Comparison of ENCODE assay signal across 23 mouse cellular contexts in genomic region chr1:182362703-182363102, GRCm38 (mm10). TPM values are rescaled to one million over a fixed set of nuclear protein-coding genes. Genes with fewer than 3 reads are reported as not detected.
DNase-seq lines count a peak whose midpoint lies in the region; ATAC-seq lines count a peak whose summit lies in the region.
"Had no signal": no experiment of that assay in that cellular context is flagged by ENCODE, and none has a peak within 500 bp of the region (broad histone marks: within the 10 kb centered on the region; RNA-seq: fewer than 3 reads in every experiment).

No protein-coding gene starts in this region.

- no peak overlapping the region for H3K4me3 ChIP-seq in liver, embryonic 11.5 days (ENCODE audit: low read depth, low read length)
- H3K4me3 ChIP-seq in liver, embryonic 13.5 days (replicated peaks) = no peak overlapping the region
- H3K4me3 ChIP-seq: forebrain, embryonic 15.5 days; gastrocnemius, adult 2 months; heart, embryonic 15.5 days; kidney, embryonic 15.5 days; megakaryocyte, embryonic 14.5 days; neural tube, embryonic 12.5 days; stomach, embryonic 15.5 days had no signal

- no peak overlapping the region for H3K27ac ChIP-seq in liver, embryonic 11.5 days (ENCODE audit: low read depth, low read length)
- H3K27ac ChIP-seq in liver, embryonic 13.5 days = no peak overlapping the region
- H3K27ac ChIP-seq: forebrain, embryonic 15.5 days; gastrocnemius, adult 2 months; heart, embryonic 15.5 days; neural tube, embryonic 12.5 days; stomach, embryonic 15.5 days had no signal

- H3K36me3 ChIP-seq in liver, embryonic 11.5 days (ENCODE audit: control insufficient read depth, insufficient read depth, low read length) = no peaks in the 10 kb centered on the region
- H3K36me3 ChIP-seq in liver, embryonic 13.5 days = no peaks in the 10 kb centered on the region
- H3K36me3 ChIP-seq: forebrain, embryonic 15.5 days; G1E; heart, embryonic 15.5 days; kidney, embryonic 15.5 days; neural tube, embryonic 12.5 days; stomach, embryonic 15.5 days had no signal

- H3K4me1 ChIP-seq in liver, embryonic 11.5 days (replicated peaks; ENCODE audit: control insufficient read depth, insufficient read depth, low read length) = no peaks in the 10 kb centered on the region
- peaks cover 5% of the 10 kb centered on the region; the same call in 1 of the 2 replicates for H3K4me1 ChIP-seq in liver, embryonic 13.5 days (replicated peaks)
- H3K4me1 ChIP-seq: forebrain, embryonic 15.5 days; heart, embryonic 15.5 days; neural tube, embryonic 12.5 days; stomach, embryonic 15.5 days had no signal

- H3K9ac ChIP-seq in liver, embryonic 11.5 days (ENCODE audit: low read depth, low read length) = no peak overlapping the region
- no peak overlapping the region for H3K9ac ChIP-seq in liver, embryonic 13.5 days
- H3K9ac ChIP-seq: forebrain, embryonic 15.5 days; heart, embryonic 15.5 days; kidney, embryonic 15.5 days; neural tube, embryonic 12.5 days; stomach, embryonic 15.5 days had no signal

- peak; percentile 39 for DNase-seq in liver
- DNase-seq in liver, embryonic 11.5 days (ENCODE audit: low spot score) = no peak
- DNase-seq in c-Kit-positive CD71-positive TER-119-positive erythroid progenitor cells, embryonic 14.5 days (ENCODE audit: low spot score) = peak; percentile 43
- DNase-seq in liver, embryonic 13.5 days = peak; percentile 15
- DNase-seq in natural killer cell, adult 2 months (ENCODE audit: low spot score in 2 of 2) = peak; percentile 45 to 58
- DNase-seq in kidney, postnatal 10 days = no peak
- DNase-seq in cerebellum, postnatal 4 days (ENCODE audit: low spot score in 2 of 2) = no peak
- no peak for DNase-seq in left cerebral cortex, adult 8-10 months (ENCODE audit: low spot score in 2 of 2)
- DNase-seq: B cell, adult 2 months; cerebellum, adult 9-11 months; embryo, embryonic 11 days; gastrocnemius, adult 2 months; heart, adult 18-20 months; spleen, adult 18-20 months; thymus, adult 2 months had no signal

- peaks cover 5% of the 10 kb centered on the region for H3K27me3 ChIP-seq in liver, embryonic 11.5 days (replicated peaks; ENCODE audit: control insufficient read depth, insufficient read depth, low read length)
- H3K27me3 ChIP-seq in liver, embryonic 13.5 days = no peaks in the 10 kb centered on the region
- H3K27me3 ChIP-seq: forebrain, embryonic 15.5 days; heart, embryonic 15.5 days; kidney, embryonic 15.5 days; neural tube, embryonic 12.5 days; stomach, embryonic 15.5 days had no signal

- 88% methylated on average over 5 of the region's 5 CpGs for WGBS in liver, embryonic 11.5 days
- 66% methylated on average over 5 of the region's 5 CpGs for WGBS in liver, embryonic 13.5 days (ENCODE audit: insufficient replicate concordance)

- H3K9me3 ChIP-seq in liver, embryonic 11.5 days (ENCODE audit: control insufficient read depth, low read length) = no peaks in the 10 kb centered on the region
- no peaks in the 10 kb centered on the region for H3K9me3 ChIP-seq in liver, embryonic 13.5 days (replicated peaks)
- H3K9me3 ChIP-seq: forebrain, embryonic 15.5 days; G1E; heart, embryonic 15.5 days; kidney, embryonic 15.5 days; megakaryocyte, embryonic 14.5 days; neural tube, embryonic 12.5 days; stomach, embryonic 15.5 days had no signal

- H3K4me2 ChIP-seq in liver, embryonic 11.5 days = no peak overlapping the region
- no peak overlapping the region for H3K4me2 ChIP-seq in liver, embryonic 13.5 days
- H3K4me2 ChIP-seq: forebrain, embryonic 15.5 days; heart, embryonic 15.5 days; kidney, embryonic 15.5 days; neural tube, embryonic 12.5 days; stomach, embryonic 15.5 days had no signal

- no peak; the same call in 1 of the 2 replicates for ATAC-seq in liver, embryonic 11.5 days (replicated peaks; ENCODE audit: low FRiP score)
- ATAC-seq in liver, embryonic 13.5 days (ENCODE audit: low read depth) = peak; percentile 70; the same call in 1 of the 2 replicates
- ATAC-seq: forebrain, embryonic 15.5 days; lung, postnatal 0 days had no signal

RNA-seq across cellular contexts. Expression of gene Fbxo28, which starts 21.3 kb away (rescaled TPM):
- 14.8 and 18.0 TPM in 2 replicates for polyA plus RNA-seq in liver, embryonic 11.5 days (2014; fragmentation: Nextera tagmentation; extraction: Ambion mirVana)
- polyA plus RNA-seq in liver, embryonic 13.5 days (2015; fragmentation: Nextera tagmentation; extraction: Ambion mirVana) = 6.9 and 8.5 TPM in 2 replicates
- 10 to 100 TPM; 45.3 to 49.9 (median 48.9) TPM for total RNA-seq in left cerebral cortex, adult 8-10 months (2022)

RNA-seq across cellular contexts. Expression of gene Trp53bp2, which starts 46.3 kb away (rescaled TPM):
- 12.3 and 14.0 TPM in 2 replicates for polyA plus RNA-seq in liver, embryonic 11.5 days (2014; fragmentation: Nextera tagmentation; extraction: Ambion mirVana)
- 3.1 and 3.8 TPM in 2 replicates for polyA plus RNA-seq in liver, embryonic 13.5 days (2015; fragmentation: Nextera tagmentation; extraction: Ambion mirVana)
- 10 to 100 TPM; 23.8 to 34.0 (median 26.8) TPM for total RNA-seq in left cerebral cortex, adult 8-10 months (2022)

Comparison
In these comparisons a context has a peak if more than half of its experiments do, and no peak if none do; other contexts are left out.
1. DNase-seq: peak in liver (single experiment), c-Kit-positive CD71-positive TER-119-positive erythroid progenitor cells, embryonic 14.5 days (single experiment), liver, embryonic 13.5 days (single experiment) and natural killer cell, adult 2 months (2 of 2); none in liver, embryonic 11.5 days (single experiment), kidney, postnatal 10 days (single experiment), cerebellum, postnatal 4 days (0 of 2) and left cerebral cortex, adult 8-10 months (0 of 2).